Mouse (Mus musculus) mammary gland, adult 2 months (tissue): ENCODE data around the gene Gjb6. TPM values are rescaled to one million over a fixed set of nuclear protein-coding genes. Genes with fewer than 3 reads are reported as not detected.

ENCODE experiments used
- polyA plus RNA-seq: library from polyadenylated mRNA; depleted of rRNA; stranded (reverse); fragments of >200 nt; gene quantifications from 2 replicates; pipeline ENCODE4 v1.2.3, GENCODE M21; 2012; ENCODE audit warnings: low replicate concordance; rRNA removed

Gjb6 gene
- polyA plus RNA-seq: 0.07 and 0.09 TPM in 2 replicates

DNA sequence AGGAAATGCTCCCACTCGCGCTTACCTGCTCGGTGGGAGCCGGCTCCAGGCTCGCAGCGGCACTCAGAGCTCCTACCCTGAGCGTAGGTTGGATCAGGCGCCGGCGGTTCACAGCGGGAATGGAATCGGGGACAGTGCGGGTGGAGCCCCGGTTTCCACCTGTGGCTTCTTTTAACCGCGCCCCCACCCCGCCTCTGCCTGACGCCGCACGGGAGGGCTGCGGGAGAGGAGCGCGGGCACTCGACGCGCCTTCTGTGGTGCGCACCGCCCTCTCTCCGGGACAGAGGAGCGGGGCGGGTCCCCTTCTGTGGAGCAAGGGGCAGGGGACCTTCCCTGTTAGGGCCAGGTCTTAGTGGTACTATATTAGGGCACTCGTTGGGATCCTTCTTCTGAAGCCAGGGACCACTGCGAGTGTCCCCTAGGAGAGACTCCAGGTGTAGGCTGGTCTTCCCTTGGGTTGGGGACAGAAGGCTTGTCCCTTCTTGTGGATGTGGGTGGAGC lies at the start of gene Gjb6:
Gene Gjb6, minus strand, starts transcription at position 451 of the 501 bp plus-strand sequence.

DNA sequence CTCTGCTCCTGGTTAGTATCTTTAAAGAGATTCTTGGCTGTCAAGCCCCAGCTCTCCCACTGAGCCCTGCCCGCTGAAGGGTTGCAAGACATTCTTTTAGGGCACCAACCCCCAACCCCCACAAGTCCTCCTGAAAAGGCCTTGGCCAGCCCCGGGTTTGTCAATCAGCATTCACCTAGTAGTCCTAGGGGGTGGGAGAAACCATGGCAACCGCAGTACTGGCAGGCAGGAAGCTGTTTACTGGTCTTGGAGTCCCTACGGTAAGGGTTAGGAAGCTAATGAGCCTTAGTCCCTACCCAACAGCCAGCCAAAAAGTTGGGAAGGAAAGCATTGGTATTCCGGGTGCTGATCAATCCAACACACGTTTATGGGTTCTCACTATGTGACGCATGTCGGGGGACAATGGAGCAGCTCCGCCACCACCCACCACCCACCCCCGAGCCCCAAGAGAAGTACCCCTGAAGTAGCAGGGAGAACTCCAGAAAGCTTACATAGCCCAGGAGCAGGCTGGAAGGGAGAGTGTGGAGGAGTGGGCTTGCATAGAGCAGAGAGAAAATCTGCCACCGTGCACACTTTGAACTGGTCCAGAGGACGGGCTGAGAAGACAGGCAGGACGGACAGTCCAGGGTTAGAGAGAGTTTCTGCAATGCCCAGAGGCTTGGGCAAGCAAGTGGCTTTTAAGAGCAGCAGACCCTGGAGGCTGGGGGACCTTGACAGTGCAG lies 17.4 kb downstream of the Gjb6 start, which contains the start of gene Gm4491:
Gene Gm4491, minus strand, starts transcription at position 61 of the 722 bp plus-strand sequence.

DNA sequence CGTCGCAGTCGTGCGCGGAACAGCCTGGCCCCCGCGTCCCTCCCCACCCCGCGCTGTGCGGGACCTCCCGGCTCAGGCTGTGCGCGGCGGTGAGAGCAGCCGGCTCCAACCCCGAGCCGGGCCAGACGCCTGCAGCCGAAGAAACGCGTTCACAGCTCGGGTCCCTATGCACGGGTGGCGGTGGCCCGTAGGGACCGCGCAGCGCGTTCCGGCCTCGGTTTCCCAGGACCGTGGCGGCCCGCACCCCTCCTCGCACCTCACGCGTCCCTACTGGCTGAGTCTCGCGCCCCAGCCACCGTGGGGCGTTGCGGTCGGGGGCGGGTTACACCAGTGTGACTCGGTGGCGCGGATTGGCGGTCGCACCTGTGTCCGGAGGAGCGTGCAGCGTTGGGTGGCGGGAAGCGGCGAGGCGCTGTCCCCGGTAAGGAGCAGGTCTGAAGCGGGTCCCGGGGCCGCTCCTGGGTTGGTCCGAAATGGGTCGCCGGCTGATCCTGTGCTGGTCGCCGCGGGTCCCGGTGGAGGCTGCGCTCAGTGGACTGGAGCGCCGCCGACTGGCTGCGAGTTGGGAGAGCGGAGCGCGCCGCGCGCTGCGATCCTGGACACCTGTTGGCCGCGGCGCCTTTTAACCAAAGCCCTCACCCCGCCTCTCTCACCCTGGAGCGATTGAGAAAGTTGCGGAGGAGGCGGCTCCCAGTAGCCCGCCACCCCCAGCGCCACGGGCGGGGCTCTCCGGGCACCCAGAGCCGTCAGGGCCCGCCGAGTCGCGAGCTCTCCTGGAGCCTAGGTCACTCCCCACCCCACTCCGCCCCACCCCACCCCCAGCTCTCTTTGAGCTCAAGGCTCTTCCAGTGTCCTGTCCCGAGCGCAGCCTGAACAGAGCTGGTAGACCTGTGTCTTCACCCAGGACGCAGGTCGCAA lies 29.0 kb downstream of the Gjb6 start, which contains the start of gene Gjb2:
Gene Gjb2, minus strand, starts transcription at position 597 of the 918 bp plus-strand sequence.

Other genes with a start within 250 kb of the Gjb6 start
- 4.6 and 11.3 TPM in 2 replicates for gene Zmym2, start 247.0 kb downstream of the Gjb6 start, polyA plus RNA-seq
- gene Gja3, start 75.5 kb downstream of the Gjb6 start, polyA plus RNA-seq: 0.08 TPM in 1 of 2 replicates, not detected in the other
- 0.86 and 1.3 TPM in 2 replicates for gene Gjb2, start 28.9 kb downstream of the Gjb6 start, polyA plus RNA-seq
- not detected in 2 replicates for gene Gm4491, start 17.7 kb downstream of the Gjb6 start, polyA plus RNA-seq